Mouse (Mus musculus) kidney, postnatal 14 days (tissue): ENCODE results near the gene Tnfaip8l3.

Experiments
- DNase-seq: peaks from one replicate; pipeline ENCODE4 v3.0.0; 2022; ENCODE audit warnings: mixed read lengths

Tnfaip8l3 gene

GRCm38 (mm10) chr9:53986972-53987371, 81.2 kb downstream of the Tnfaip8l3 start:
- peak; percentile 26 for DNase-seq

GRCm38 (mm10) chr9:53984868-53985267, 83.3 kb downstream of the Tnfaip8l3 start:
- peak; percentile 50 for DNase-seq

GRCm38 (mm10) chr9:53975122-53975518, 93.1 kb downstream of the Tnfaip8l3 start, which contains the start of gene Elmod1:
Gene Elmod1, minus strand, starts transcription at chr9:53975301.
- DNase-seq: peak; percentile 43

GRCm38 (mm10) chr9:53974328-53975121, 93.7 kb downstream of the Tnfaip8l3 start:
- no peak for DNase-seq

- DNase-seq: no peak
These were observed 94.3 kb downstream of the Tnfaip8l3 start for GRCm38 (mm10) chr9:53973929-53974327.
